Mouse (Mus musculus) stomach, embryonic 14.5 days (tissue): ENCODE results near the gene Lsm14b. TPM values are rescaled to one million over a fixed set of nuclear protein-coding genes. Genes with fewer than 3 reads are reported as not detected.

Source experiments
- ATAC-seq: fragments of 200-750 bp; cut with Nextera tagmentation; 2 replicates; pipeline ENCODE4 v1.8.0; 2017; ENCODE audit warnings: low read depth, moderate TSS enrichment; ENCODE audit not compliant: insufficient number of reproducible peaks, insufficient read depth, low FRiP score
- H3K27ac ChIP-seq: fragments of 300-500 bp; sonication (generic); 2 replicates; pipeline ENCODE4 v1.5.1; 2014; ENCODE audit warnings: mild to moderate bottlenecking, low read length, moderate library complexity, mixed read lengths
- H3K27me3 ChIP-seq: fragments of 300-500 bp; sonication (generic); 2 replicates; pipeline ENCODE4 v1.6.1; 2014; ENCODE audit warnings: low read length, control low read depth, mixed read lengths; ENCODE audit not compliant: control insufficient read depth, insufficient read depth
- H3K36me3 ChIP-seq: fragments of 300-500 bp; sonication (generic); 2 replicates; pipeline ENCODE4 v1.6.1; 2014; ENCODE audit warnings: mild to moderate bottlenecking, control low read depth, low read length, moderate library complexity, mixed read lengths; ENCODE audit not compliant: control insufficient read depth, insufficient read depth
- H3K4me1 ChIP-seq: fragments of 300-500 bp; sonication (generic); 2 replicates; pipeline ENCODE4 v1.6.1; 2014; ENCODE audit warnings: low read length, control low read depth, mixed read lengths; ENCODE audit not compliant: control insufficient read depth, insufficient read depth
- H3K4me2 ChIP-seq: fragments of 300-500 bp; sonication (generic); replicated peaks from 2 replicates; pipeline ENCODE4 v1.6.1; 2014; ENCODE audit warnings: low read depth, low read length, control low read depth
- H3K4me3 ChIP-seq: fragments of 300-500 bp; sonication (generic); 2 replicates; pipeline ENCODE4 v1.5.1; 2014; ENCODE audit warnings: low read depth, low read length, control low read depth
- H3K9ac ChIP-seq: fragments of 300-500 bp; sonication (generic); replicated peaks from 2 replicates; pipeline ENCODE4 v1.6.1; 2014; ENCODE audit warnings: low read depth, mild to moderate bottlenecking, control low read depth, low read length, moderate library complexity, mixed read lengths
- H3K9me3 ChIP-seq: fragments of 300-500 bp; sonication (generic); 2 replicates; pipeline ENCODE4 v1.6.1; 2016; ENCODE audit warnings: low read depth, low read length, control low read depth; ENCODE audit not compliant: control insufficient read depth
- WGBS: fragments of 180-500 bp; shearing (Covaris S2); extraction: QIAGEN DNeasy Blood & Tissue Kit; methylation state at CpG from one replicate; pipeline ENCODE4 v1.1.7; 2014; 5-methylcytosine and 5-hydroxymethylcytosine counted together
- polyA plus RNA-seq: library from polyadenylated mRNA; unstranded; fragments of >200 nt; fragmentation: Nextera tagmentation; extraction: Ambion mirVana; gene quantifications from 2 replicates; pipeline ENCODE4 v1.2.1, GENCODE M21; 2014

Lsm14b gene
- 6.9 and 7.6 TPM in 2 replicates for polyA plus RNA-seq

DNA sequence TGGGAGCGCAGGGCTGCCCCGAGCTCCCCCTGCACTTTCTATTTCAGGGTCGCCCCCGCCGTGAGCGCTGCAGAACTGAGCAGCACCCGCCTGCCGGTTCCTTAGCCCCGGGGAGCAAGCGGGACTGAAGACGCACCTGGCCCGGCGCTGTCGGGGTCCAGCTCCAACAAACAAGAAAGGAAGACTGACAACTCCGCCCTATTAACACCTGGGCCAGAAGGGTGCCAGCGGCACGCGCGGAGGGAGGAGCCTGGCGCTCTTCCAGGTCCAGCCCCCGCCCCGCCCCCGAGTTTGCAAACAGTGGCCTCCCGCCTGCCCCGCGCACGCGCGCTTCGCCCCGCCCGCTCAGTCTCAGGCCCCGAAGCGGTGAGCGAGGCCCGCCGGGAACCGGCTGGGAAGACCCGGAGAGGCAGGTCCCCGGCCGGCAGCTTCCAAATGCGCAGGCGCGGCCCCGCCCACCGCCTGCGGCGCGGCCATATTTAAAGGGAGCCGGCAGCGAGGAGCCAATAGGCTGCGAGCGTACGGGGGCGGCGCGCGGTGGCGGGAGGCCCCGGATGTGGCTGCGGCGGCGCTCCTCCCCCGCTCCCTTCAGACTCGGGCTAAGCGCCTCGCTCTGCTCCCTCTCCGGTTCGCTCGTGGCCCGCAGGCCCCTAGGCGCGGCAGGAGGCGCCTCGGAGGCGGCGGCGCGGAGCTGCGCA is at the start of gene Lsm14b:
TSS of gene Lsm14b (plus strand) at position 587 of the 698 bp plus-strand sequence.
- Histone ChIP-seq H3K9ac (peak within 1 kb of the TSS; percentile 89), H3K36me3 (peaks cover 18% of the 10 kb centered on the region; the same call in 1 of the 2 replicates), H3K4me2 (peak within 1 kb of the TSS; percentile 91), H3K9me3 (no peaks in the 10 kb centered on the region), H3K27ac (peak within 1 kb of the TSS; percentile 92), H3K27me3 (0 out of 2 replicates have a peak, but pooled peaks cover 6% of the 10 kb centered on the region), H3K4me1 (peaks cover 26% of the 10 kb centered on the region), H3K4me3 (peak within 1 kb of the TSS; percentile 97)
- ATAC-seq, result peak; percentile 96
- WGBS, result under 1% methylated on average over 71 of the region's 80 CpGs

DNA sequence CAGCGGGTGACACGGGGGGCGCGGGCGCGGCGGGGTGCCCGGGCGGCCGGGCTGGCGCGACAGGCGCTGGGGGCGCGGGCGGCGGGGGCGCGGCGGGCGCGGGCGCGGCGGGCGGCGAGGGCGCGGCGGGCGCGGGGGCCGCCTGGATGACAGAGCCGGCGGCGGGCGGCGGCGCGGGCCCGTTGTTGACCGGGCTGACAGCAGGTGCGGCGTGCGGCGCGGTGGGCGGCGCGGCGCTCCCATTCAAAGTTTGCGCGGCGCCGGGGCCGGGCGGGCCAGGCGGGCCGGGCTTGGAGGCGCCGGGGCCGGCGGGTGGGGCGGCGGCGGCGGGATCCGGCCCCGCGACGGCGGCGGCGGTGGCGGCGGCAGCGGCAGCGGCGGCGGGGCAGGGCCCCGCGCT is 48.9 kb upstream of the Lsm14b start:
- Histone ChIP-seq H3K27ac (no peak overlapping the region), H3K36me3 (no peaks in the 10 kb centered on the region), H3K9ac (peak overlapping the region; percentile 80), H3K4me1 (peaks cover 22% of the 10 kb centered on the region; the same call in 1 of the 2 replicates), H3K9me3 (no peaks in the 10 kb centered on the region), H3K27me3 (no peaks in the 10 kb centered on the region), H3K4me2 (peak overlapping the region; percentile 99), H3K4me3 (peak overlapping the region; percentile 76; the same call in 1 of the 2 replicates)
- 2% methylated on average over 21 of the region's 82 CpGs for WGBS
- no peak for ATAC-seq

DNA sequence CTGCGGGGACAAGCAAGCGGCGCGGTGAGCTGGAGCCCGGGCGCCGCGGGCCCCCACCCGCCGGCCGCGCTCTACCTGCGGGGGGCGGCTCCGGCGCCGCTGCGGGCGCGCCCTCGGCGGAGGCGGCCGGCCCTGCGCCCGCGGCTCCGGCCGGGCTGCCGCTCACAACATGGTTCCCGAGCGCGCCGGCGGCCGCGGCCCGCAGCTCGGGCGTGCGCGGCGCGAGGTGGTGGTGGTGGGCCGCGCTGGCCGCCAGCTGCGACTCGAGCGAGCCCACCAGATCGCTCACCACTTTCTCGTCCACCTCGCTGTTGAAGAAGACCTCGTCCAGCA is 48.5 kb upstream of the Lsm14b start:
- peak overlapping the region; percentile 99; the same call in 1 of the 2 replicates for H3K4me2 ChIP-seq
- no peaks in the 10 kb centered on the region for H3K36me3 ChIP-seq
- peak; percentile 43 for ATAC-seq
- peak overlapping the region; percentile 72; the same call in 1 of the 2 replicates for H3K27ac ChIP-seq
- H3K9me3 ChIP-seq, result no peaks in the 10 kb centered on the region
- H3K4me3 ChIP-seq, result peak overlapping the region; percentile 76
- H3K4me1 ChIP-seq, result peaks cover 22% of the 10 kb centered on the region; the same call in 1 of the 2 replicates
- WGBS, result under 1% methylated on average over 40 of the region's 54 CpGs
- peak overlapping the region; percentile 80 for H3K9ac ChIP-seq
- no peaks in the 10 kb centered on the region for H3K27me3 ChIP-seq

DNA sequence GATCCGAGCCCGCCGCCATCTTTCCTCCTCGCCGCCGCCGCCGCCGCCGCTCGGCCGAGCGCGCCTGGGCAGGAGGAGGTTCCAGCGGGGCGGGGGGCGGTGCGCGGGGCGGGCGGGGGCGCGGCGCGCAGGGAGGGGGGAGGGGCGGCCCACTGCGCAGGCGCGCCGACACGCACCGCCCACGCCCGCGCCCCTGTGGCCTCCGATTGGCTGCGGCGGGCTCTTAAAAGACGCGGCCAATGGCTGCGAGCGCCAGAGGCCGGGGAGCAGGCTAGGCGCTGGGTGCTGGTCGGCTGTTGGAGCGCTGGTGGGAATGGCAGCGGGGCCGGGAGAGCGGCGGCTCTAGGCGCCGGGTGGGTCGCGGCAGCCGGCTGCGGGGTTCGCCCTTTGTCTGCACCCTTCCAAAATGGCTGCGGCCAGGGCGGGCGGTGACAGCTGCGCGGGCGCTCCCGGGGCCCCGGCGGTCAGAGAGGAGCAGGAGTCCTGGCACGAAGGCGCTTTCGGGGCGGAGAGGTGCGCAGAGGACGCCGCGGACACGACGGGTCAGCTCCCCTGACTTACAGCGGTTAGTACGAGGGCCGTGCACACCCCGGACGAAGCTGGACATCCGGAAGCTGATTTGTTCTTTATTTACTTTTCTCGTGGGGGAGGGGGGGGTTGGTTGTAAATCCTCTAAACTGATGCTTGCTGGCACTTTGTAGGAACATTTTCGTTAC is 48.0 kb upstream of the Lsm14b start, which contains the start of gene Taf4:
TSS of gene Taf4 (minus strand) at position 19 of the 716 bp plus-strand sequence.
- H3K27me3 ChIP-seq, result no peaks in the 10 kb centered on the region
- under 1% methylated on average over 76 of the region's 84 CpGs for WGBS
- no peaks in the 10 kb centered on the region for H3K36me3 ChIP-seq

DNA sequence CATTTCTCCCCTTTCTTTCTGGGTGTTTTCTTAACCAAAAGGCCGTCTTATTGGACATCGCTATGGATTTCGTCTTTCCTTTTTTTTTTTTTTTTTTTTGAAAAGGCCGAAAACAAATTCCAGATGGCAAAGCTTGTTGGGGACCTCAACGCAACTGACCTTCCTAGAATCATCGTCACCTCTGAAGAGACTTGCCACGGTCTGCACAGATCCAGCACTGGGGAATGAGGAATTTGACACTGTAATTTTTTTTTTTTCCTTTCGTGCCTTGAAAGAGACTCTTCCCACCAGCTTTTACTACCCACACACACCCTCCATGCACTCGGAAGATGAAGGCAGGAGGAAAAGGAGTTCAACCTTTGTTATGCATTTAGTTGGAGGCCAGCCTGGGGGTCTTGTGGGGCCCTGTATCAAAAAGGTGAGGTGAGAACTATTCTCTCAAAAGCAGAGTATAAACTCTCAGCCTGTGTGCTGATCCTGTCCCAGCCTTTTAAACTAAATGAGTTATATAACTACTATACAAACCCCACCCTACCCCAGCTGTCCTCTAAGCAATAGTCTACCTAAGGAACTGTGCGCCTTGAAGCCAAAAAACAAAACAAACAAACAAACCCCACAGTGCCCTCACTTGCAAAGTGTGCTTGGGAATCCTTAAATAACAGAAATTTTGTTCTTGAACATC is 47.3 kb upstream of the Lsm14b start:
- H3K9ac ChIP-seq, result peak overlapping the region; percentile 79
- H3K4me1 ChIP-seq, result peaks cover 22% of the 10 kb centered on the region; the same call in 1 of the 2 replicates
- ATAC-seq, result no peak
- H3K9me3 ChIP-seq, result no peaks in the 10 kb centered on the region
- peak overlapping the region; percentile 52 for H3K4me2 ChIP-seq
- WGBS, result 7% methylated on average over 10 of the region's 10 CpGs
- H3K36me3 ChIP-seq, result no peaks in the 10 kb centered on the region
- H3K27ac ChIP-seq, result peak overlapping the region; percentile 95; the same call in 1 of the 2 replicates
- H3K27me3 ChIP-seq, result no peaks in the 10 kb centered on the region
- H3K4me3 ChIP-seq, result peak overlapping the region; percentile 76

More for the DNA sequence above, 48.0 kb upstream of the Lsm14b start, which contains the start of gene Taf4:
- Histone ChIP-seq H3K9me3 (no peaks in the 10 kb centered on the region), H3K4me1 (peaks cover 22% of the 10 kb centered on the region; the same call in 1 of the 2 replicates), H3K9ac (peak within 1 kb of the TSS; percentile 80), H3K27ac (peak within 1 kb of the TSS; percentile 95), H3K4me2 (peak within 1 kb of the TSS; percentile 99), H3K4me3 (peak within 1 kb of the TSS; percentile 76)
- ATAC-seq, result peak; percentile 94

DNA sequence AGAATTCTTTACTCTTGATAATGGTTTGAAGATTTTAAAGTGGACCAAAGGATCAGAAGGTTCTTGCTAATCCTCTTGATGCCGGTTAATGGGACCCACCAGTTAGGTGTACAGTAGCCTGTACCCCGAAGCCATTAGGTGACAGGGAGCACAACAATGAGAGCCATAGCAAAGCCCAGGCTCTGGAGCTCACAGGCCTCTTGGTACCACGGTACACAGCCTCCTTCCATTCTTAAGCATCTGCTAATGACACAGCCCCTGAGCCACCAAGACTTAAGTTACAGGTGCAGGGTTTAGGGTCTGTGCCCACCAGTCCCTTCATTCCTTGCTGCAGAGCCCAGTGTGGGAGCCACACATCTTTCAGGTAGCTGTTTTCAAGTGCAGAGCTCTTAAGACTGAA is 46.5 kb upstream of the Lsm14b start:
- Histone ChIP-seq H3K4me3 (no peak overlapping the region), H3K9me3 (no peaks in the 10 kb centered on the region), H3K4me1 (peaks cover 19% of the 10 kb centered on the region; the same call in 1 of the 2 replicates), H3K36me3 (no peaks in the 10 kb centered on the region), H3K4me2 (no peak overlapping the region), H3K27me3 (no peaks in the 10 kb centered on the region), H3K27ac (no peak overlapping the region), H3K9ac (no peak overlapping the region)
- whole genome bisulfite sequencing, result 79% methylated on average over 3 of the region's 3 CpGs
- ATAC-seq, result no peak

DNA sequence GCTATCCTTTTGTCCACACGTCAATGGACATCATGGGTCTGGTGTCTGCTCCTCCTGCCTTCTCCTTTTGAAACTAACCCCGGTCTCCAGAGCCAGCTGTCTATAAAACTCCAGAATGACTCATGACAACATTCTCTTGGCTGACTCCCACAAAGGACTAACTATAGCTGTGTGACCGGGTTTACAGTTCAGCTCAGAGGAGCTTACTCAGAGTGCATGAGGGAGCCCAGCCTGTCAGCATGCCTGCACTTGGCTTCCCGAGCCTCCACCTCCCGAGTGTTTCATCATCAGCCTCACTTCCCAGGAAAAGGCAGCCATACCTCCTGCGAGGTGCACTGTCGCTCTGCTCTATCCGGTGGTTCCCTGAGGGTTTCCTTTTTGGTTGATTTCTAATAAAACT is 45.0 kb upstream of the Lsm14b start:
- no peak overlapping the region for H3K27ac ChIP-seq
- H3K4me1 ChIP-seq, result 0 out of 2 replicates have a peak, but pooled peaks cover 4% of the 10 kb centered on the region
- no peaks in the 10 kb centered on the region for H3K9me3 ChIP-seq
- H3K36me3 ChIP-seq, result no peaks in the 10 kb centered on the region
- no peak overlapping the region for H3K9ac ChIP-seq
- no peak for ATAC-seq
- H3K4me3 ChIP-seq, result no peak overlapping the region
- WGBS, result 61% methylated on average over 8 of the region's 8 CpGs
- no peak overlapping the region for H3K4me2 ChIP-seq
- no peaks in the 10 kb centered on the region for H3K27me3 ChIP-seq

DNA sequence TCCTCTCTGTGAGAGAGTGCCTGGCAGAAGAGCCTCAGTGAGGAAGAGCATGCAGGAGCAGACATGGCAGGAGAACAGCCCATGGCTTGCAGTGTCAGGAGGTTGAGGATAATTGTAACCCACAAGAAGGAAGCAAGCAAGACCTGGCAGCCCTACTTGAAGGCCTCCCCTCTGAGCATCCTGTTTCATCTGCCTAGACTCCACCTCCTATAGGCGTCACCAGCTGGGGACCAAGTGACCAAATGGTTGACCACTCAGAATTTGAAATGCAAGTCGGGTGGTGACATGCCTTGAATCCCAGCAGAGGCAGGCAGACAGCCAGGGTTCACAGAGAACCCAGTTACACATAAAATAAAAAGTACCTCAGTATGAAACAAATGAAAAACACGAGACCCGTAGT is 44.2 kb upstream of the Lsm14b start:
- Histone ChIP-seq H3K9me3 (no peaks in the 10 kb centered on the region), H3K27me3 (no peaks in the 10 kb centered on the region), H3K4me2 (no peak overlapping the region), H3K36me3 (no peaks in the 10 kb centered on the region), H3K27ac (no peak overlapping the region), H3K9ac (no peak overlapping the region), H3K4me3 (no peak overlapping the region), H3K4me1 (no peaks in the 10 kb centered on the region)
- no peak for ATAC-seq
- 40% methylated on average over 4 of the region's 4 CpGs for WGBS
